Mouse (Mus musculus) lung, postnatal 0 days (tissue): ENCODE data around the gene Hmox1.

Experiments
- CTCF ChIP-seq: IDR thresholded peaks from 2 replicates; pipeline ENCODE4 v1.5.1; 2016; ENCODE audit warnings: antibody characterized with exemption, mild to moderate bottlenecking
- EP300 ChIP-seq: IDR thresholded peaks from 2 replicates; pipeline ENCODE4 v1.6.1; 2016; ENCODE audit warnings: antibody characterized with exemption, mild to moderate bottlenecking, control low read depth

DNA sequence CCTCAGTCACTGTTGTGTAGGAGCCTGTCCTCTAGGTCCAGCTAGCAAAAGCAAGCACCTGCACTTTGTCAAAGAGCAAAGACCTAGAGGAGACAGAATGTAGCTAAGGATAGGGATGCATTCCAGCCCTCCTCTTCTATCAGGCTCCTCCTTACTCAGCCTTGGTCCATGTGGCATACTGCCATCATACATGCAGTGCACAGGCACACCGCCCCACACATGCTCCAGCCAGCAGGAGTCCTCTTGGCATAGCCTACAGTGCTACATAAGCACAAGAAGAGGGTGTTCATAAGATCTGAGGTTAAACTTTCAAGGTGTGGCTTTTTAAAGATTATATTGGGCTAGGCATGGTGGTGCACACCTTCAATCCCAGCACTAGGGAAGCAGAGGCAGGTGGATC lies 18.5 kb upstream of the Hmox1 start:
- TF ChIP-seq CTCF (no peak), EP300 (no peak)
